Mouse (Mus musculus) ovary, postnatal 14 days (tissue): ENCODE data around the gene Zbtb44.
A peak's percentile ranks its signal among the peaks of the same experiment; 100 is the strongest.
"Not testable (repeated sequence)": the region's sequence is repeated elsewhere in the genome, so short reads cannot be mapped to it uniquely, and the experiment has no call there.

ENCODE experiments used
- DNase-seq: peaks from one replicate; pipeline ENCODE4 v3.0.0; 2022; ENCODE audit warnings: low spot score

Gene Zbtb44

DNA sequence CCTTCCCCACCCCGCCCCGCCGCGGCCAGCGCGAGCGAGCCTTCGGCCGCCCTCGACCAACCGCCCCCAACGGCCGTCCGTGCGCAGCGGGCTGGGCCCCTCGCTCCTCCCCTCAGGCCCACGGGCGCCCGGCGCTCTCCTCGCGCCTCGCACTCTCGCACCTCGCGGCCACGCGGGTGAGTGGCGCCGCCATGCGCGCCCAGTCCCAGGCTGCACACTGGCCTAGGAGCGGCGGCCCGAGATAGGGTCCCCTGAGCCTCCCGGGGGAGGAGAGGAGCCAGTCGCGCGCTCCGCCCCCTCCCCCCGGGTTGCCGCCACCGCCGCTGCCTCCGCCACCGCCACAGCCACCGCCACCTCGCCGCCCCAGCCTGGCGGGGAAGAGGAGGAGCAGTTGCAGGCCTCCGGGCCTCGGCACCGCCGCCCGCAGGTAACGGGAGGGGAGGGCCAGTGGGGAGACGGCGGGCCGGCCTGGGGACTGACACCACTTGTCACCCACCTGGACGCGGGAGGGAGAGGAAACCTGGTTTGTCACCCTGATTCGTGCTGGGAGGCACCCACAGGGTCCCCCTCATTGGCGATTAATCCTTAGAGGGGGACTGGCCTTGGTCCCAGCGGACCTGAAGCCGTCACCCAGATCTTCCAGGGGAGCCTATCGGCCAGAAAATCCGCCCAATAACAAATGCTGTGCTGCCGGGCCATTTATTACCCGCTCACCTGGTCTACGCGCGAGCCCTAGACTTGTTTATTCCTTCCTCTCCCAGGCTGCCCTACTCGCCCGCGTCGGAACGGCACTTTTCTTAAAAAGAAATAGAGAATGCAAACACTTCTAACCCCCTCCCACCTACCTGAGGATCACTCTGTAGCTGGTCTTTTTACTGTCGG, at the start of gene Zbtb44:
Gene Zbtb44, plus strand, starts transcription at position 113 of the 882 bp plus-strand sequence.
- DNase-seq, result peak; percentile 64

DNA sequence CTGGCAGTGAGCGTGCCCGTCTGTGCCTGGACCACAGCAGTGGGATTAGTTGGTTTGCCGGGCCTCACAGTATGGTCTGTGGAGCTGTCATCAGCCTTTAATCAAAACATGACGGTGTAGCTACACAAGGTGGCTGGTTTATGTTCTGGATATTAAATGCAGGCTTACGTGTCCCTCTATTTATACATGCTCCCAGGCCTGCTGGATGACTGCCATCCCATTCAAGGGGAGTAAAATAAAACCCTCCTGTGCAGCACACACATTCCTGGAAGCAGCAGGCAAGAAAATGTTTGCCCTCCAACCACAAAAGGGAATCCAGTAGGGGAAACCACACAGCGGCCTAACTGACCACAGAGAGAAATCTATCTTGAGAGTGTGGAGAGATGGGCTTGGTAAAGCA, 44.7 kb upstream of the Zbtb44 start:
- DNase-seq, result no peak

DNA sequence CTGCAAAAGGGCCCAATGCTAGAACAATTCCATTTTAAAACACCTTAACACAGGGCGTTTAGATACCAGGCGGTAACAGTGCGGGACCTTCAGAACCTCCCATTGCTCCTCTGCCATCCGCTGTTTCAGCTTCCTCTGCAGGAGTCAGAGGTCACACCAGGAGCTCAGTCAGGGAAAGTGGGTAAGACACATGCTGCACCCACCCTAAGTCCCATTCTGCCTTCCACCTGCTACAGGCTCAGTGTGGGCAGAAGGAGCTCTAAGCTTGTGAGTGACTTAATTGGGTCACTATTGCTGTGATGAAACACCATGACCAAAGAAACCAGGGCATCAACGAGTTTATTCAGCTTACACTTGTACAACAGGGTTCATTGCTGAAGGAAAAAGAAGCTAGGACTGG, 37.3 kb upstream of the Zbtb44 start:
- DNase-seq, result no peak

DNA sequence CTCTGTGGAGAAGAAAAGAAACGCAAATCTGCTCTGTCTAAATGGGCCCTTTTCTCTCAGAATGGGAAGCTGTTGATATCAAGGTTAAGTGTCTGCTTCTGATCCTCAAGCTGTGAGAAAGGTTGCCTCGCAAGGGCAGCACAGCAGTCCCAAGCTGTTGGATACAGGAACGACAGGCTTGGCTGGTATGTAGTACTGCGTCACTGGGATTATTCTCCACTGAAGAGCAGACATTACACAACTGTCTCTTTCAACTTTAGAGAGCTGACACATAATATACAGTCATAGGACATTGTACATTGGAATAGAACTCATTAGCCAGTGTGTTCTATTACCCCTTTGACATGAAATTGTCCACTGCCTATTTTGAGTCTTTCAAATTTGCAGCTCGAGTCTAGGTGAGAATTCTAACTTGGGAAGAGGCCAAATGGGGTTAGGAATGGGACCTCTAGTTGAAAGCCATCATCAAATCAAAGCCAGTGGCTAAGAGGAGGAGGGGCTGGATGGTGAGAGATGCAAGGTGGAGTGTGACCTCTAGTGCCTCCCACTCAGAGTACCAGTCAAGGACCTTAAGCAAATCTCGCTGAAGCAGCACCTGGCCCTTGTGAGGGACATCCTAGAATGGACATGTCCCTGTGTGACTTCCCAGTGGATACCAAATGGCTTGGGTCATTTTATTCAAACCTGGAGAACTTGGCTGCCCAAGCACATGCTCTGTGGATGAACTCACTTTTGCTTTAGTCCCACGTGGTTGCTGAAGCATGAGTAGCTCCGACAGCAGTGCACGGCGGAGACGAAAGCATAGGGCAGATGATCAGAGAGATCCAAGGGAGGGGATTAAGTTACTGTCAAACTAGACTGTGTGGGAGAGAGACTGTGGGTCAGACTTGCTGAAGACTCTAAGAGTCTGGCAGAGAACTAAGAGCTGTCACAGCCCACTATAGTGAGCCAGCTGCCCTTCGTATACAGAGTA, 33.6 kb upstream of the Zbtb44 start:
- DNase-seq, result no peak

DNA sequence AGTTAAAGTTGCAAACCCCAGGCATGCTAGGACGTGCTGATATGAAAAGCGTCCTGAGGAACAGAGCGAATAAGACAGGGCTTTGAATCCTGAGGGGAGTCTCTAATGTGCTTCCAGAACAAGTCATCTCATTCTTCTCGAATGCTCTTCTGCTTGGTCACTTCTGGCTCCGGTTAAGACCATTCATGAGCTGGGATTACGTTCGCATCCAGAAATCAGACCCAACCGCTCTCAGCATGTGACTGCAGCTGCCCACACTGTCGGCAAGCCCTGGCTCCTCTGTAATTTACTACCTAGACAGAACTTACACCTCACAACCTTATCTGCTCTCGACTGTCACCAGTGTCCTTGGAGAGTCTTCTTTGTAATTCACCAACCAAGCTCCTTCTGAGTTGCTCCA, 29.8 kb upstream of the Zbtb44 start:
- DNase-seq, result no peak

DNA sequence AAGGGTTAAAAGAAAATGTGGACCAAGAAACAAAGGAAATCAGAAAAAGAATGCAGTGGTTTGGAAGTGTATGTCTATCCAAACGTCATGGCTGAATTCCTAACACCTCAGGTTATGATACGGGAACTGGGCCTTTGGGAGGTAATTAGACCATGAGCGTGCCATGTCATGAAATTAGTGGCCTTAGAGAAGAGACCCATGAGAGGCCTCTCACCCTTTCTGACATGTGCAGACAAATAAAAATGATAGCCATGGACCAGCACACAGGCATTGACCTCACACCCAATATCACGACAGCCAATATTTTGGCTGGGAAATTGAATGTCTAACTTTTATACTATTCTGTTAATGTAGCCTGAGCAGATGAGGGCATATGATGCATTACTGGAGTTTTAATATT, 27.9 kb upstream of the Zbtb44 start:
- DNase-seq, result no peak

DNA sequence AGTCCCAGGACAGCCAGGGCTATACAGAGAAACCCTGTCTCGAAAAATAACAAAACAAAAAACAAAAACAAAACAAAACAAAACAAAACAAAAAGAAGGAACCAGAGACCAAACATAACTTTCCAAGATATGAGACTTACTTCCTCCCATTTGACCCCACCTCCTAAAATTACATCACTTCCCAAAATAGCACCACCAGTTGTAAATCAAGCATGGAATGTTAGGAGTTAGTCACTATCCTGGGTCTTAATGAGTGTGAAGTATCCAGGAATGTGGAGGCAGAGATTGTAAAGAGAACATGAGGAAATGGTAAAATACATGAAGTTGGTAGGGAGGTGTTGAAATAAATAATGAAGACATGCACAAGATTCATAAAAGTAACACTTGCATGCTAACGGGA, 21.1 kb upstream of the Zbtb44 start:
- no peak for DNase-seq

DNA sequence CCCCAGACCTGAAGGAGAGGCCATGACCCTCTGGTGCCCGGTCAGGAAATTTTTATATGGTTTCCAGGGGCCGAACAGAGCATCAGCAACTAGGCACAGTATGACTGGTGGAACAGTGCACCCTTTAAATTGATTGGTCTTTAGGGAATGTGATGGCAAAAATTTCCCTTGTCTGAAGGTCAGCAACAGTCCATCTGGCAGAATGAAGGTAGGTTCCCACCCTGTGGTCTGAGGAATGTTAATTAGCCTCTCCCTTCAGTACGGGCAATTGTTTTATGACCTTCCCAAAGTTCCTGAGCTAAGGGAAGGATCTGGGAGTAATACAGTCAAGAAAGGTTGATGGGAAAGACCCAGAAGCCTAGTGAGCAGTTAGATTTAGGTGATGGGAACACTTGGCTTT, 20.4 kb upstream of the Zbtb44 start:
- no peak for DNase-seq

DNA sequence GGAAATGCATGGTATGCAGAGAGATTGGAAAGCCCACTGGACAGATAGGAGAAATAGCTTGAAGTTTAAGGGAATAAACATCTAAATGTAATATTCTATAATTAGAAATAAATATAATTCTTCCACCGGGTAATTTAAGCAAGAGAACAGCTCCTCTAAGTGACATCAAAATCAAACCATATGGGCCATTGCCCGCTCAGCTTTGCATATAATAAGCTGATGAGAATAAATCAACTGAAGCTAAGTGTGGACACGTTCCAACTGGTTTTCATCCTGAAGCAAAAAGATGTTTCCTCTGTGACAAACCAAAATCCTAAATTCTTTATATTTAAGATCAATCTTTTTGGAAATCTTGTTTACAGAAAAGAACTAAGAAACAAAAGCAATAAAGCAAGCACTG, 19.7 kb upstream of the Zbtb44 start:
- DNase-seq, result no peak

DNA sequence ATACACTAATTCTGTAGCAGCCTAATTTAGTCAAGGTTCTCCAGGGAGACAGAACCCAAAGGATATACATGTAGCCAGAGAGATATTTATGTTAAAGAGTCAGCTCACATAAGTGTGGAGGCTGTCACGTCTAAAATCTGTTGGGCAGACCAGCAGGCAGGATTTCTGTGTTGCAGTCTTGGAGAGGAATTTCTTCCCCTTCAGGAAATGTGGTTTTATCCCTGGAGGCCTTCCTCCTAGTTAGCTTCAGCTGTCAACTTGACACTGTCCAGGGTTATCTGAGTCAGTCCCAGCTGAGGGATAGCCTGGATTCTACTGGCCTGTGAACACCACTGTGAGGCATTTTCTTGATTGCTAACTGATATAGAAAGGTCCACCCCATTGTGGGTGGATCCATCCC, 18.9 kb upstream of the Zbtb44 start:
- no peak for DNase-seq

DNA sequence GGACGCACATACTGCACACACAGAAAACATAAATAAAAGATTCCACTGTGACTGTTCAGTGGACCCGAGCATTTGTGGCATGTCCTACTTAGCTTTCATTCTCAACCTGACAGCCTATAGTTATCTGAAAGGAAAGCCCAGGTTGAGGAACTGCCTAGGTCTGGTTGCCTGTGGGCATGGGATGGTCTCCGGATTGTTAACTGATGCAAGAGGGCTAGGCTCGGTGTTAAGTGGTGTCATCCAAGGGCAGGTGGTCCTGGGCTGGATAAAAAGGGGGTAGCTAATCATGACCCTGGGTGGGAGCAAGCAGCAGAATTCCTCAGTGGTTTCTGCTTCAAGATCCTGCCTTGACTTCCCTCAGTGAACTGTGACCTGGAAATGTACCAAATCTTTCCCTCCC, 17.8 kb upstream of the Zbtb44 start:
- no peak for DNase-seq

DNA sequence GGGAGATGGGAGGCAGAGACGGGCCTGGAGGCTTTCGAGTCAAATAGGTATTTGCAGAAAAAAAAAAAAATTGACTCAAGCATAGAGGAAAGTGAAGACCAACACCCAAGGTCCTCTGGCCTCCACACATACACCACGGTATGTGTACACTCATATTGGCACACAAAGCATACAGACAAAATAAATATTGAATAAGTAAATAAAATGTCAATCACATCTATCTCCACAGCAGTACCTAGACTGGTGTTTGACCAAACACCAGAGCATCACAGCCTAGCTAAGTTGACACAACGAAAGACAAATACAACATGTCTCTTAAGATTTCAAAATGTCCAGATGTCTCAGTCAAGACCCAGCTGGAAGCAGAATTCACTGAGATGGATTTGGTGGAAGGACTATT, 17.0 kb upstream of the Zbtb44 start:
- no peak for DNase-seq

DNA sequence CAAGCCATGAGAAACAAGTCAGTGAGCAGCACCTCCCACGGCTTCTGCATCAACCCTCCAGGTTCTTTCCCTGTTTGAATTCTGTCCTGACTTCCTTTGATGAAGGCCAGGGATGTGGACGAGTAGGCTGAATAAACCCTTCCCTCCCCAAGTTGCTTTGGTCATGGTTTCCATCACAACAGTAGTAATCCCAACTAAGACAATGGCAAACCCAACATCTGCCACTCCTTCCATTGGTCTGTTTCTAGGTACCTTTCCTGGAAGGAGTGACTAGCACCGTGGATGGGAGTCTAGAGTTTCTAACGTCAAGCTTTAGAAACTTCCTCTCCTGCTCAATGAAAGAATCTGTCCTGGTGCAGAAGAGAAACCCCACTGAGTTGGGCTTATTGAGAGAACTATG, 12.8 kb upstream of the Zbtb44 start:
- DNase-seq, result no peak

DNA sequence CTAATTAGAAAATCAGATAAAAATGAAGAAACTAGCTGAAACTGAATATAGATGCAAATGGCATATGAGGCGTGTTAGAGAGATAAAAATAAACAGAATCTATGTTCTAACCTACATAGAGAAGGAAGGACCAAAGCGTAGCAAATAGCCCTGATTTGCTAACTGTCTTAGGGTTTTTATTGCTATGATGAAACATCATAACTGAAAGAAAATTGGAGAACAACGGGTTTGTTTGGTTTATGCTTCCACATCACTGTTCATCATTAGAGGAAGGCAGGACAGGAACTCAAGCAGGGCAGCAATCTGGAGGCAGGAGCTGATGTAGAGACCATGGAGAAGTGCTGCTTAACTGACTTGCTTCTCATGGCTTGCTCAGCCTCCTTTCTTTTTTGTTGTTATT, 12.3 kb upstream of the Zbtb44 start:
- no peak for DNase-seq

DNA sequence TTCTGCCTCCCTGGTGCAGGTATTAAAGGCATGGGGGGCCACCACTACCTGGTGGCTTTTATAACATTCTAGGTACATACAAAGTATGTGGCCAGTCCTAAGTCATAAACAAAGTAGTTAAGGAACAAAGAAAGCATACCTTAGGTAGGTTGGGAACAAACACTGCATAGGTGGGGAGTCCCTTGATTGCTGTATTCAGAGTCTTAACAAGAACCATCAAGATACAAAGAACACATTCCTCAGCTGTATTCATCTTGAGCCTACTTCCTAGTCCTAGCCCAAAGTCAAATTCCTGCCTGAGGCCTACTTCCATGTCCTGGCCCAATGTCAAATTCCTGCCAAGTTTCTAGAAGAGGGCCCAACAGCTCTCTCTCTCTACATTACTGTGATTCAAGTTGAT, 11.7 kb upstream of the Zbtb44 start:
- DNase-seq, result no peak

DNA sequence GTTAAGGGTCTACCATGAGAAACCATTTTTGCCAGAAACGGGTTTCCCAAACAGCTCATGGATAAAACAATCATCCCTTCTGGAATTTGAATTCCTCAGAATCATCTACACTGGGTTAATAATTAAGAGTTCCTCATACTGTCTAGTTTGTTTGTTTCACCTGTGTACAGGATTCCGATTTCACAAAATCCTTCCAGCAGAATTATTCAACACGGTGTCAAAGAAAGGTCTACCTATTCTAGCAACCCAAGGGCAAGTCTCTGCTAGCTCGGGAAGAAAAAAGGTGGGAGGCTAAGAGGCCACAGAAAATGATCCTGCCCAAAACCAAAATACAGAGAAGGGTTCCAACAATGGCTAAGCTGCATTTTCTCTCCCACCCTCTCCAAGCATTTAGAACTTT, 2.2 kb upstream of the Zbtb44 start:
- DNase-seq, result no peak

DNA sequence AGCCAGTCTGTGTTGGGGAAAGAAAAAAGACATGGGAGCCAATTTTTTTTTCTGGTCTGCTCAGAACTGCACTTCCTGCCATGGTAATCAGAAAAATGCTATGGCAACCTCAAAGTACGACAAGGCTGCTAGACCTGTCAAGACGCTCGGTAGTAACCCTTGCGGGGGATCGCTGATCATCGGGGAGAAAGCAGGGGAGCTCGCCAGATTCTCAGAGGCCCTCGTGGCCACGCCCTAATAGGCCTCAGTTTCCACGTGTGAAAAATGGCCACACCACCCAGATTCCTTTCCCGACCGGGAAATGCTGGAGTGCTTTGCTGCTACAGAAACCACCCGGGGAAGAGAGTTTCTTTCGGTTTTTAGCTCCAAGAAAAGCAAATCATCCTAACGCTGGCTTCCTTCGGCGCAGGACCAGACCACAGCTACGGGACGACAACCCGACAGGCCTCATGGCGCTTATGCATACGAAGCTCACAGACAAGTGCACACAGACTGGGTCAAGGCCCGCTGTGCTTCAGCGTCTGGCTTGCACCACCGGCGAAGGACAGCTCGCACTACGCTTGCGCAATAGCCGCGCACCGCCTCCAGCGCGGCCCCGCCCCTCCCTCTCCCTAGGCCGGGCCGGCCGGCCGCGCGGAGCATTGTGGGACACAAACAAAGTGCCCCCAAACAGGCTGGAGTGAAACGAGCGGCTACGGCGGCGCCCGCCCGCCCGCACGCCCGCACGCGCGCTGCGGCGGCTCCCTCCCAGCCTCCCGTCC, 513 bp upstream of the Zbtb44 start:
- peak; percentile 89 for DNase-seq

DNA sequence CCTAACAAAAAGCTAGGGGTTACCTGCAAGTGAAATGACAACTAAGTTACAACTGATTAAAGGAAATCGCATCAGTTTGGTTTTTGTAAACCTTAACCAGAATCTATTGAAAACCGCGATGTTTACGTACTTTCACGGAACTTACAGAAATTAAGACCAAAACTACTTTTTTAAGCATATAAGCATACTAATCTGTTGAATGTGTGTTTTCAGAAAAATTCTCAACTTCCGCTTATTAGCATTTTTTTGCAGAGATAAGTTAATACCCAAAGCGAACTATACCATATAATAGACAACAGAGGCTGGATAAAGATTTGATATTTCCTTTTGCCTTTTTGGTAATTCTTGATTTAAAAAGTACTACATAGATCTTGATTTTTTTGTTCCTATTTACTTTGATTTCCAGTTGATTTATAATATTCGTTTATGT, 985 bp downstream of the Zbtb44 start:
- no peak for DNase-seq

DNA sequence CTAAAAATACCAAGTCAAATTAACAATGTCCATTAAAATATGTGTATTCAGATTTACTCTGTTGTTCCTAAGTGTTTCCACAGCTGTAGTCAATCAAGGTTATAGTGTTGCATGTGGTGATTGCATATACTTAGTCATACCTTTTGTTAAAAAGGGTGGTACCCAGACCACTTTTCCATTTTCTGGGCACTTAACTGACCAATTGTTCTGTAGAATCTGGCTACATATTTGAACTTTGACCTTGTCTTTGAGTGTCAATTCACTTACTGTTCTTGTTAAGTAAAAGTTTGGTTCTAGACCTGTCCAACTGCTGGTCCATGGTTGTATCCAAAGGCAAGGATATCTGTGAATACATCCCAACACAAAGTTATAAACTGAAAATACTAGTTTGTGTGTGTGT, 2.1 kb downstream of the Zbtb44 start:
- no peak for DNase-seq

DNA sequence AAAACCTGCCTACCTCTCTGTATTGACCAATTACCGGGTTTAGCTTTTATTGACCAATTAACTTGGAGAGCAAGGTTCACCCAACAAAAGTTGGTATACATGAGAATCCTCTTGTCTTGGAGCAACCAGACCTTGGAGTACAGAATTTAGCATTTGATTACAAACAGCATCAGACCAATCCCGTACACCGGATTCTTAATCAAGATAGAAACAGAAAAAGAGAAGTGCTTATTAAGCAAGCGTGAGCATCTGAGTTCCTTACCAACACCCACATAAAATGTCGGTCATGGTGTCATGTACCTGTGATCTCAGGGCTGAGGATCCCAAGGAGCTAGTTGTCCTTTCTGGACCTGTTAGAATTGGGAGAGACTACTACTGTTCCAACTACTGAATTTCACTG, 19.8 kb downstream of the Zbtb44 start:
- DNase-seq, result no peak

DNA sequence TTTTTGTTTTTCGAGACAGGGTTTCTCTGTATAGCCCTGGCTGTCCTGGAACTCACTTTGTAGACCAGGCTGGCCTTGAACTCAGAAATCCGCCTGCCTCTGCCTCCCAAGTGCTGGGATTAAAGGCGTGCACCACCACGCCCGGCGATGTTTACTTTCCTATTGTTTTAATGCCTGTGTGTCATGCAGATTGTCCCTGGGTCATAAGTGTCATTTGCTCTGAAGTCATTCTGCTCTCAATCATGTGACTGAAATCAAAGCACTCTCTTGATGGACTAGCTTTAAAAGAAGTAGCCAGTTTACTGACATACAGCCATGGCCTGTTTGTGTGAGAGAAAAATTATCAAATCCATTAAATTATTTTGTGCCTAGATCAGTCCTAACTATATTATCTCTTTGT, 21.1 kb downstream of the Zbtb44 start:
- not testable (repeated sequence) for DNase-seq

DNA sequence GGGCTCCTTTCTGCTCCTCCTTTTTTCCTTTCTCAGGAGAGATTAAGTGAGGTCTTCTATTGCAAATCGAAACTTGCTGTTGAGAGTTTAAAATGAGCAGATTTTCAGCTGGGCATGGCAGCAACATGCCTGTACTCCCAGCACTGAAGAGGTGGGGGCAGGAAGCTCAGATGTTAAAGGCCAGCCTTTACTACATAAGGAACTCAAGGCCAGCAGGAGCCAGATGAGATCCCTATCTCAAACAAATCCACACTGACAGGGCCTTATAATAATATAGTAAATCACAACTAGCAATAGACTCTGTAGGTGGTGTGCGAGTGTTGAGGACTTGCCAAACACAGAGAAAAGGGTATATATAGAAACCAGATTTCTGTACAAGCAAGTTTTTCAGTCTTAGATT, 28.3 kb downstream of the Zbtb44 start:
- no peak for DNase-seq
